Mouse (Mus musculus): ENCODE data around the gene Lrrc40. TPM values are rescaled to one million over a fixed set of nuclear protein-coding genes. Genes with fewer than 3 reads are reported as not detected.

The Lrrc40 gene
- 10 to 100 TPM; 26.2 to 29.1 TPM for total RNA-seq (2021)
- long read RNA-seq, experiment 1, full-length matches to known transcripts = 40 of 68 reads
- long read RNA-seq, experiment 1, partial matches to known transcripts = 12 of 68 reads
- long read RNA-seq, experiment 1, other reads (novel, unspliced or antisense) = 16 of 68 reads
- long read RNA-seq, experiment 2, full-length matches to known transcripts = 31 of 51 reads
- long read RNA-seq, experiment 2, partial matches to known transcripts = 4 of 51 reads
- long read RNA-seq, experiment 2, other reads (novel, unspliced or antisense) = 16 of 51 reads

- DNase-seq (ENCODE audit: low spot score in 2 of 2) = peak; percentile 94 to 96
Measured at GRCm38 (mm10) chr3:158036329-158036988, at the start of gene Lrrc40, which contains the start of gene Srsf11. Lrrc40 (plus strand) TSS chr3:158036662. Srsf11 (minus strand) TSS chr3:158036639.

GRCm38 (mm10) chr3:157993322-157993721 lies 43.1 kb upstream of the Lrrc40 start:
- DNase-seq (ENCODE audit: low spot score in 2 of 2) = no peak

GRCm38 (mm10) chr3:157995726-157996125 lies 40.7 kb upstream of the Lrrc40 start:
- no peak for DNase-seq (ENCODE audit: low spot score in 2 of 2)

GRCm38 (mm10) chr3:157998742-157999369 lies 37.6 kb upstream of the Lrrc40 start:
- DNase-seq (ENCODE audit: low spot score in 2 of 2) = no peak

- no peak for DNase-seq (ENCODE audit: low spot score in 2 of 2)
Measured at GRCm38 (mm10) chr3:158008647-158009046, 27.8 kb upstream of the Lrrc40 start.

- peak; percentile 14 to 49 for DNase-seq (ENCODE audit: low spot score in 2 of 2)
Measured at GRCm38 (mm10) chr3:158009762-158010320, 26.6 kb upstream of the Lrrc40 start.

- peak; percentile 87 to 92 for DNase-seq (ENCODE audit: low spot score in 2 of 2)
Measured at GRCm38 (mm10) chr3:158031371-158031925, 5.0 kb upstream of the Lrrc40 start.

GRCm38 (mm10) chr3:158032106-158032505 lies 4.4 kb upstream of the Lrrc40 start:
- DNase-seq (ENCODE audit: low spot score in 2 of 2) = no peak

- peak in 1 of 2 experiments; percentile 19 for DNase-seq (ENCODE audit: low spot score in 2 of 2)
Measured at GRCm38 (mm10) chr3:158035866-158036265, 596 bp upstream of the Lrrc40 start.

GRCm38 (mm10) chr3:158038106-158038505 lies 1.6 kb downstream of the Lrrc40 start:
- DNase-seq (ENCODE audit: low spot score in 2 of 2) = no peak

GRCm38 (mm10) chr3:158040755-158041154 lies 4.3 kb downstream of the Lrrc40 start:
- no peak for DNase-seq (ENCODE audit: low spot score in 2 of 2)

GRCm38 (mm10) chr3:158049508-158049907 lies 13.0 kb downstream of the Lrrc40 start:
- no peak for DNase-seq (ENCODE audit: low spot score in 2 of 2)

- no peak for DNase-seq (ENCODE audit: low spot score in 2 of 2)
Measured at GRCm38 (mm10) chr3:158060621-158061291, 24.3 kb downstream of the Lrrc40 start.

GRCm38 (mm10) chr3:158061811-158062523 lies 25.5 kb downstream of the Lrrc40 start:
- no peak for DNase-seq (ENCODE audit: low spot score in 2 of 2)

- no peak for DNase-seq (ENCODE audit: low spot score in 2 of 2)
Measured at GRCm38 (mm10) chr3:158065256-158065655, 28.8 kb downstream of the Lrrc40 start.

- no peak for DNase-seq (ENCODE audit: low spot score in 2 of 2)
Measured at GRCm38 (mm10) chr3:158067916-158068315, 31.5 kb downstream of the Lrrc40 start.

GRCm38 (mm10) chr3:158068613-158069263 lies 32.3 kb downstream of the Lrrc40 start:
- DNase-seq (ENCODE audit: low spot score in 2 of 2) = no peak

GRCm38 (mm10) chr3:158075004-158075403 lies 38.5 kb downstream of the Lrrc40 start:
- no peak for DNase-seq (ENCODE audit: low spot score in 2 of 2)

GRCm38 (mm10) chr3:158076685-158077379 lies 40.4 kb downstream of the Lrrc40 start:
- DNase-seq (ENCODE audit: low spot score in 2 of 2) = no peak

All from layer of hippocampus, postnatal 14 days (tissue).